Mouse (Mus musculus) heart, embryonic 16.5 days (tissue): ENCODE measurements around the gene Ilvbl. TPM values are rescaled to one million over a fixed set of nuclear protein-coding genes. Genes with fewer than 3 reads are reported as not detected.
"Not testable (repeated sequence)": the region's sequence is repeated elsewhere in the genome, so short reads cannot be mapped to it uniquely, and the experiment has no call there.

Experiments
- ATAC-seq: fragments of 200-750 bp; cut with Nextera tagmentation; replicated peaks from 2 replicates; pipeline ENCODE4 v1.8.0; 2017; ENCODE audit warnings: moderate number of reproducible peaks; ENCODE audit not compliant: insufficient read depth, low FRiP score; ENCODE audit errors: extremely low read depth
- H3K27ac ChIP-seq: fragments of 300-500 bp; sonication (generic); 2 replicates; pipeline ENCODE4 v1.5.1; 2014; ENCODE audit warnings: mild to moderate bottlenecking, low read length, control low read depth, moderate library complexity
- H3K27me3 ChIP-seq: fragments of 300-500 bp; sonication (generic); 2 replicates; pipeline ENCODE4 v1.6.1; 2014; ENCODE audit warnings: low read length, mixed read lengths; ENCODE audit not compliant: control insufficient read depth, insufficient read depth
- H3K36me3 ChIP-seq: fragments of 300-500 bp; sonication (generic); 2 replicates; pipeline ENCODE4 v1.6.1; 2014; ENCODE audit not compliant: control insufficient read depth, insufficient read depth
- H3K4me1 ChIP-seq: fragments of 300-500 bp; sonication (generic); 2 replicates; pipeline ENCODE4 v1.6.1; 2014; ENCODE audit warnings: low read length, mixed read lengths; ENCODE audit not compliant: control insufficient read depth, insufficient read depth
- H3K4me2 ChIP-seq: fragments of 300-500 bp; sonication (generic); 2 replicates; pipeline ENCODE4 v1.6.1; 2014; ENCODE audit warnings: low read depth, mild to moderate bottlenecking, control low read depth, low read length
- H3K4me3 ChIP-seq: fragments of 300-500 bp; sonication (generic); 2 replicates; pipeline ENCODE4 v1.5.1; 2014; ENCODE audit warnings: mild to moderate bottlenecking, control low read depth, low read length
- H3K9ac ChIP-seq: fragments of 300-500 bp; sonication (generic); 2 replicates; pipeline ENCODE4 v1.6.1; 2014; ENCODE audit warnings: low read length, control low read depth
- H3K9me3 ChIP-seq: fragments of 300-500 bp; sonication (generic); replicated peaks from 2 replicates; pipeline ENCODE4 v1.6.1; 2016; ENCODE audit warnings: low read length; ENCODE audit not compliant: control insufficient read depth
- WGBS: fragments of 180-500 bp; shearing (Covaris S2); extraction: QIAGEN DNeasy Blood & Tissue Kit; methylation state at CpG from one replicate; pipeline ENCODE4 v1.1.7; 2014; 5-methylcytosine and 5-hydroxymethylcytosine counted together
- polyA plus RNA-seq: library from polyadenylated mRNA; unstranded; fragments of >200 nt; fragmentation: Nextera tagmentation; extraction: Ambion mirVana; gene quantifications from 2 replicates; pipeline ENCODE4 v1.2.1, GENCODE M21; 2015

Gene Ilvbl
- polyA plus RNA-seq: 94.5 and 96.4 TPM in 2 replicates

DNA sequence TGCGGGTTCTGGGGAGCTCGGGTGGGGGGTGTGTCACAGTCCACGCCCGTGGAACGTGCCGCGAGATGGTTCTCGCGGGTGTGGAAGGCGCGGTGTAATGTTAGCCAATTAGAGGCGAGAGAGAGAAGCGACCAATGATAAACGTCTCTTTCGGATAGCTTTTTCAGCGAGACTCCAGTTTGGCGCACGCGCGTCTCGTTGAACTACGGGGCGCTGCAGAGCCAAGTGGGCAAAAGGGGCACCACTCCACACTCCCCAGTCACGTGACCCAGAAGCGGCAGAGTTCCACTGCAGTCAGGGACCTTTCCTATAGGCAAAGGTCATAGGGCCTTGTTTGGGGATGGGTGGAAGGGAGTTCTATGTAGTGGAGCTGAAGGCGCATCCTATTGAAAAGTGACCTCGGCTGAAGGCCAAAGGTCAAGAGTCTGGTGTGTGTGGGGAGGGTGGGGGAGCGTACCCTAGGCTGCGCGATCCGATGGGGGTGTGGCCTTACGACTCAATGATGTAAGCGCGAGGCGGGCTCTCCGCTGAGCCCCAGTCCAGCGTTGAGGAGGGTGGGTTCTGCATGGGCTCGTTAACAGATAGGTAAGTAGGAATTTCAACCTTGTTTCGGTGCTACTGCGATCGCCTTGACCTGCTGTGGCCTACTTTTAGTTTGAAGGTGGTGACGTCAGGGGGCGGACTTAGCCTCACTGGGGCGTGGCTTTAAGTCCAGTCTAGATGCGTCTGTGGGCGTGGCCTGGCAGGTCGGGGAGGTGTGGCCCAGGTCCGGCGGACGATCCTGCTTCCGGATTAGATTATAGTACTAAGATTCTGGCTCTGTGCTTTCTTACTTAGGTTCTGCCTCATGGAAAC lies at the start of gene Ilvbl:
Ilvbl (plus strand) TSS at position 97 of the 855 bp plus-strand sequence.
- Histone ChIP-seq H3K9ac (peak within 1 kb of the TSS; percentile 72), H3K4me1 (peaks cover 14% of the 10 kb centered on the region), H3K4me3 (peak within 1 kb of the TSS; percentile 64), H3K9me3 (no peaks in the 10 kb centered on the region), H3K36me3 (peaks cover 16% of the 10 kb centered on the region), H3K4me2 (peak within 1 kb of the TSS; percentile 59), H3K27ac (peak within 1 kb of the TSS; percentile 98), H3K27me3 (no peaks in the 10 kb centered on the region)
- peak; percentile 87 for ATAC-seq
- under 1% methylated on average over 51 of the region's 51 CpGs for WGBS

DNA sequence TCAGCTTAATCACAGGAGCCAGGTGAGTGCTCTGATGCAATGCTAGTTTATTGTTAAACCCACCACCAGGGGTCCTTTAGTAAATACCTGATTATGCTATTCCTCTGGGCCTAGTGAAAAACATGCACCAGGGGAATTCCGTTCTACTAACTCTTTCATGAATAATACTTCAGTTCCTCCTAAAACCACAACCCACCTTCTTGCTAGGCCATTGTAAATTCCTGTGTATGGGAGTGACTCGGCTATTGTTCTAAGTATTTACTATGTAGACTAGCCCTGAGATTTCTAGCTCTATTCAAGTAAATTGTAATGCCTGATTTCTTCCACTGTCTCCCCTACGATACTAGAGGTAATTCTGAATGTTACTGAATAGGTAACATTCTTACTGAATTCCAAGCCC lies 49.1 kb upstream of the Ilvbl start:
- H3K27ac ChIP-seq, H3K27me3 ChIP-seq, H3K9ac ChIP-seq, H3K9me3 ChIP-seq, H3K4me2 ChIP-seq, ATAC-seq, H3K36me3 ChIP-seq, H3K4me1 ChIP-seq, H3K4me3 ChIP-seq: not testable (repeated sequence)
- 57% methylated on average over 3 of the region's 3 CpGs for WGBS

DNA sequence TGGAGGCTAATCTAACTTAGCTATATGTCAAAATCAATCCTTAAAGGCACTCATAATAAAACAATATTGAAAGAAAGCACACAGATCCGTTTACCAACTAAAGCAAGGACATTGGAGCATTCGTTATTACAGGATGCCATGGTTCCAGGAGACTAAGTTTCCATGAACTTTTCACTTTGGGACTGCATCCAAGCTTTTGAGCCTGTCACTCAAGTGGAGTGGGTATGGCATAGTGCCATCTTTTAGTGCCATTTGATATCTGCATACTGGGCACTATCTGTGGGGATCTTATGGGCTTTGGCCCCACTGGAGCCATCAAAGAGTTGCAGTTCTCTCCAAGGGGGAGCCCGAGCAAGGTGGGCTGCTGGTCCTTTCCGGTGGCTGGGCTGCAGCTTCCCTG lies 48.6 kb upstream of the Ilvbl start:
- H3K4me2 ChIP-seq: no peak overlapping the region
- H3K27me3 ChIP-seq: no peaks in the 10 kb centered on the region
- no peak overlapping the region for H3K27ac ChIP-seq
- 34% methylated on average over 4 of the region's 4 CpGs for WGBS
- H3K4me3 ChIP-seq: no peak overlapping the region
- H3K36me3 ChIP-seq: no peaks in the 10 kb centered on the region
- no peaks in the 10 kb centered on the region for H3K9me3 ChIP-seq
- H3K4me1 ChIP-seq: 0 out of 2 replicates have a peak, but pooled peaks cover 3% of the 10 kb centered on the region
- ATAC-seq: no peak; the same call in 1 of the 2 replicates
- no peak overlapping the region for H3K9ac ChIP-seq

DNA sequence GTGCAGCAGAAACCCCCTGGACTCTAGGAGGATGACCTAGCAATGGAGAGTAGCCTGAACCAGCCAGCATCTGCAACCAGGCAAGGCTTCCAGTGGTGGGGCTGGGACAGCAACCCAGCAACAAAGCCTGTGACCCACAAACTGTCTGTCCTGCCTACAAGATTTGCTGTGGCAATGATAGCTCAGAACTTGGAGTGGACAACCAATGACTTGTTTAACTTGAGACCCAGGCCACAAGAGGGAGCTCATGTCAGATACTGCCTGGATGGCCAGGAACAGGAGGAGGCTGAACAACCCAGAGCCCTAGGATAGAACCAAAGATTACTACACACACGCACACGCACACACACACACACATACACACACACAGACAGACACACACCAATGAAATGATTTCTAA lies 33.2 kb upstream of the Ilvbl start:
- no peak overlapping the region for H3K9ac ChIP-seq
- H3K36me3 ChIP-seq: no peaks in the 10 kb centered on the region
- no peak overlapping the region for H3K27ac ChIP-seq
- no peaks in the 10 kb centered on the region for H3K9me3 ChIP-seq
- ATAC-seq: no peak
- no peaks in the 10 kb centered on the region for H3K27me3 ChIP-seq
- 67% methylated on average over 2 of the region's 2 CpGs for WGBS
- no peak overlapping the region for H3K4me2 ChIP-seq
- no peak overlapping the region for H3K4me3 ChIP-seq
- H3K4me1 ChIP-seq: no peaks in the 10 kb centered on the region

DNA sequence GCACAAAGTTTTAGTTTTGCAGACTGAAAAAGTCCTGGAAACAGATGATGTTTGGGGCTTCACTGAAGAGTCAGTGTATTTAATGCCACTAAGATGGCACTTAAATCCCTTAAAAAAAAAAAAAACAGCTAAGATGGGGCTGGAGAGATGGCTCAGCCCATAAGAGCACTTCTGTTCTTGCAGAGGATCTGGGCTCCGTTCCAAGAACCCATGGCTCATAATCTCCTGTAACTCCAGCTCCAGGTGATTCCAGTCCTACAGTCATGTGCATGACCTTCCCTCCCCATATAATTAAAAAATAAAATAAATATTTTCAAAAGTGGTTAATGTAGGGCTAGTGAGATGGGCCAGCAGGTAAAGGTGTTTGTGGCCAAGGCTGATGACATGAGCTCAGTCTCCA lies 9.1 kb upstream of the Ilvbl start:
- Histone ChIP-seq H3K4me1 (no peaks in the 10 kb centered on the region), H3K4me2 (no peak overlapping the region), H3K9me3 (no peaks in the 10 kb centered on the region), H3K36me3 (no peaks in the 10 kb centered on the region), H3K27me3 (no peaks in the 10 kb centered on the region), H3K27ac (no peak overlapping the region), H3K9ac (no peak overlapping the region), H3K4me3 (no peak overlapping the region)
- 63% methylated on average over 1 of the region's 1 CpGs for WGBS
- ATAC-seq: no peak

DNA sequence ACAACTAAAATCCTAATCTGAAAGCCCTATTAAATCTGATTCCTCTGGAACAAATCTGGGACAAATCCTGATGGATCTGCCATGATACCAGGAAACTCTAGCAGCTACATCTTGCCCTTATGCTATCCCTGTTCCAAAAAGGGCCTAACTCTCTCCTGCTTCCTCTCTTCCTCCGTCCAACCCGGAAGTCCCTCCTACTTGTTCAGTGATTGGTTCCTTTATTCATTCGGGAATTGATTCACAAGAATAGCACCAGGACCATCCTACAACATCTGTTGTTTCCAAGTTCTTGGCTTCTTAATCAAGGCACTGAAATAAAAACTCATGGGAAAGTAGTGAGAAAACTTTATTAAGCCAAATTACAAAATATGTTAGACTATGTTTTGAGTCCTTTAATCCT lies 5.0 kb upstream of the Ilvbl start:
- no peak overlapping the region for H3K4me2 ChIP-seq
- ATAC-seq: no peak
- no peak overlapping the region for H3K27ac ChIP-seq
- H3K9ac ChIP-seq: no peak overlapping the region
- 63% methylated on average over 3 of the region's 3 CpGs for WGBS
- no peaks in the 10 kb centered on the region for H3K9me3 ChIP-seq
- no peaks in the 10 kb centered on the region for H3K36me3 ChIP-seq
- H3K4me1 ChIP-seq: no peaks in the 10 kb centered on the region
- H3K27me3 ChIP-seq: no peaks in the 10 kb centered on the region
- H3K4me3 ChIP-seq: no peak overlapping the region

- Histone ChIP-seq H3K27me3 (no peaks in the 10 kb centered on the region), H3K27ac (no peak overlapping the region), H3K4me2 (no peak overlapping the region), H3K4me1 (no peaks in the 10 kb centered on the region), H3K36me3 (no peaks in the 10 kb centered on the region), H3K9ac (no peak overlapping the region), H3K4me3 (no peak overlapping the region), H3K9me3 (no peaks in the 10 kb centered on the region)
- no peak for ATAC-seq
- 50% methylated on average over 3 of the region's 3 CpGs for WGBS
These were observed 4.5 kb upstream of the Ilvbl start for GRCm38 (mm10) chr10:78569686-78570085.

- H3K27me3 ChIP-seq: no peaks in the 10 kb centered on the region
- H3K4me1 ChIP-seq: 0 out of 2 replicates have a peak, but pooled peaks cover 2% of the 10 kb centered on the region
- no peak overlapping the region for H3K9ac ChIP-seq
- 62% methylated on average over 6 of the region's 6 CpGs for WGBS
- H3K9me3 ChIP-seq: no peaks in the 10 kb centered on the region
- no peak overlapping the region for H3K4me3 ChIP-seq
- no peaks in the 10 kb centered on the region for H3K36me3 ChIP-seq
- no peak for ATAC-seq
- H3K27ac ChIP-seq: no peak overlapping the region
- no peak overlapping the region for H3K4me2 ChIP-seq
These were observed 3.7 kb upstream of the Ilvbl start for GRCm38 (mm10) chr10:78570416-78570815.

DNA sequence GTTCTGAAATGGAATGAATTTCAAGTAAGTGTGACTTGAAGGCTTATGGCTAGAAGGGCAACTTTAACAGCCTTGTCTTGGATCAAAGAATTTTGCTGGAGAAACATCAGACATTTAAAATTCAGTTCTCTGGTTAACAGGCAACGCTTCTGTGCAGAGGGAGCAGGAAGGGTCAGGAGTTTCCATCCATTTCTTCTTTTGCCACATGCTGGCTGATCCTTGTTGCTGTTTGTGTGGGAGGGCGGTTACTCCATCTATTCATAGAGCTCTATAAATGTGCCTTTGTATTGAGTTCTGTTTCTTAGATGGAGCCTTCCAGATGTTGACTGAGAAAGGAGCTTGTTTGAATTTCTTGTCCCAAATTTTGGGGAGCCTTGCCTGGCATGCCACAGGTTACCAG lies 3.2 kb upstream of the Ilvbl start:
- H3K9me3 ChIP-seq: no peaks in the 10 kb centered on the region
- peaks cover 6% of the 10 kb centered on the region for H3K4me1 ChIP-seq
- no peak overlapping the region for H3K4me3 ChIP-seq
- H3K27me3 ChIP-seq: no peaks in the 10 kb centered on the region
- H3K4me2 ChIP-seq: no peak overlapping the region
- WGBS: 52% methylated on average over 2 of the region's 2 CpGs
- no peak for ATAC-seq
- H3K27ac ChIP-seq: no peak overlapping the region
- H3K36me3 ChIP-seq: no peaks in the 10 kb centered on the region
- H3K9ac ChIP-seq: no peak overlapping the region
